In the genomic region with DNA sequence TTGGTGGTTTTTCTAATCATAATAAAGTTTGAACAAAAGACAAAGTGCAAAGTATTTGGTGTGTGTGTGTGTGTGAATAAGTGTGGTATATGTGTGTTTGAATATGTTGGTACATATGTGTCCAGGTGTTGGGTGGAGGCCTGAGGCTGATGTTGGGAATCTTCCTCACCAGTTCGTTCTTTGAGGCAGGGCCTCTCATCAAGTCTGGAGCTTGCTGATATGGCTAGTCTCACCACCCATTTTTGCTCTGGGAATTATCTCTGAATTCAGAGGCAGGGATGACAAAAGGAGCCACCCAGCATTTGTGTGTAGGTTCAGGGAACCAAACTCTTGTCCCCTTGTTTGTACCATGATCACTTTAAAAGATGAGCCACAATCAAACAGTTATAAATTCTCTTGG, we compare ENCODE assay signal across 21 mouse cellular contexts. TPM values are rescaled to one million over a fixed set of nuclear protein-coding genes. Genes with fewer than 3 reads are reported as not detected.
A peak's percentile ranks its signal among the peaks of the same experiment; 100 is the strongest.
DNase-seq lines count a peak whose midpoint lies in the region; ATAC-seq lines count a peak whose summit lies in the region.
"Had no signal": no experiment of that assay in that cellular context is flagged by ENCODE, and none has a peak within 500 bp of the region (broad histone marks: within the 10 kb centered on the region; RNA-seq: fewer than 3 reads in every experiment).

No protein-coding gene starts in this region.

- no peak overlapping the region for H3K4me2 ChIP-seq in liver, embryonic 11.5 days
- no peak overlapping the region for H3K4me2 ChIP-seq in liver, embryonic 15.5 days
- H3K4me2 ChIP-seq: forebrain, embryonic 15.5 days; heart, embryonic 11.5 days; heart, embryonic 15.5 days; hindbrain, embryonic 13.5 days had no signal

- intact Hi-C loops in left cerebral cortex, postnatal 14 days (cut with DNase I): no loop called here

- WGBS in liver, embryonic 11.5 days: 42% methylated on average over 1 of the region's 1 CpGs
- 21% methylated on average over 1 of the region's 1 CpGs for WGBS in liver, embryonic 15.5 days (ENCODE audit: insufficient replicate concordance)

- 0 out of 2 replicates have a peak overlapping the region, but pooled peaks have one; percentile 15 for H3K27ac ChIP-seq in liver, embryonic 11.5 days (ENCODE audit: low read depth, low read length)
- H3K27ac ChIP-seq in liver, embryonic 15.5 days (replicated peaks): 0 out of 2 replicates have a peak overlapping the region, but pooled peaks have one; percentile 53
- H3K27ac ChIP-seq: embryonic facial prominence, embryonic 10.5 days; forebrain, embryonic 15.5 days; heart, adult 2 months; heart, embryonic 15.5 days; hindbrain, embryonic 13.5 days had no signal

- H3K9ac ChIP-seq in liver, embryonic 11.5 days (ENCODE audit: low read depth, low read length): no peak overlapping the region
- no peak overlapping the region for H3K9ac ChIP-seq in liver, embryonic 15.5 days
- H3K9ac ChIP-seq: forebrain, embryonic 15.5 days; heart, embryonic 15.5 days; hindbrain, embryonic 13.5 days had no signal

- no peaks in the 10 kb centered on the region for H3K9me3 ChIP-seq in liver, embryonic 11.5 days (ENCODE audit: control insufficient read depth, low read length)
- H3K9me3 ChIP-seq in liver, embryonic 15.5 days (replicated peaks): no peaks in the 10 kb centered on the region
- H3K9me3 ChIP-seq: embryonic facial prominence, embryonic 10.5 days; forebrain, embryonic 15.5 days; heart, embryonic 15.5 days; hindbrain, embryonic 13.5 days had no signal

- H3K4me1 ChIP-seq in liver, embryonic 11.5 days (replicated peaks; ENCODE audit: control insufficient read depth, insufficient read depth, low read length): peaks cover 13% of the 10 kb centered on the region
- H3K4me1 ChIP-seq in liver, embryonic 15.5 days (replicated peaks): peaks cover 39% of the 10 kb centered on the region
- H3K4me1 ChIP-seq: embryonic facial prominence, embryonic 10.5 days; forebrain, embryonic 15.5 days; heart, embryonic 15.5 days; hindbrain, embryonic 13.5 days had no signal

- ATAC-seq in liver, embryonic 11.5 days (replicated peaks; ENCODE audit: low FRiP score): peak; percentile 58
- ATAC-seq in liver, embryonic 15.5 days (ENCODE audit: insufficient read depth): peak; percentile 55
- ATAC-seq in megakaryocyte-erythroid progenitor cell, adult 5-6 weeks (replicated peaks; ENCODE audit: low FRiP score, low TSS enrichment, poor library complexity, severe bottlenecking): peak; percentile 38; the same call in 1 of the 2 replicates
- ATAC-seq: forebrain, embryonic 15.5 days had no signal

- no peak overlapping the region for H3K4me3 ChIP-seq in liver, embryonic 11.5 days (ENCODE audit: low read depth, low read length)
- no peak overlapping the region for H3K4me3 ChIP-seq in liver, embryonic 15.5 days (replicated peaks)
- H3K4me3 ChIP-seq: embryonic facial prominence, embryonic 10.5 days; forebrain, embryonic 15.5 days; heart, adult 2 months; heart, embryonic 15.5 days; hindbrain, embryonic 13.5 days had no signal

- no peaks in the 10 kb centered on the region for H3K27me3 ChIP-seq in liver, embryonic 11.5 days (replicated peaks; ENCODE audit: control insufficient read depth, insufficient read depth, low read length)
- no peaks in the 10 kb centered on the region for H3K27me3 ChIP-seq in liver, embryonic 15.5 days
- H3K27me3 ChIP-seq: forebrain, embryonic 15.5 days; heart, embryonic 15.5 days; hindbrain, embryonic 13.5 days had no signal

- DNase-seq in c-Kit-positive CD71-positive TER-119-positive erythroid progenitor cells, embryonic 14.5 days (ENCODE audit: low spot score): peak; percentile 59
- no peak for DNase-seq in liver, embryonic 11.5 days (ENCODE audit: low spot score)
- no peak for DNase-seq in thymus, postnatal 25 days
- DNase-seq in left cerebral cortex, postnatal 14 days (ENCODE audit: low spot score in 2 of 2): no peak
- DNase-seq in retina, embryonic 14.5 days (ENCODE audit: low spot score): no peak
- DNase-seq: adrenal gland, adult 8-10 months; adrenal gland, postnatal 36 days; cerebellum, adult 2 months; cerebellum, postnatal 10 days; gastrocnemius, postnatal 14 days; heart, adult 2 months; heart, postnatal 14 days had no signal

- H3K36me3 ChIP-seq in liver, embryonic 11.5 days (ENCODE audit: control insufficient read depth, insufficient read depth, low read length): no peaks in the 10 kb centered on the region
- H3K36me3 ChIP-seq in liver, embryonic 15.5 days (replicated peaks): no peaks in the 10 kb centered on the region
- H3K36me3 ChIP-seq: heart, embryonic 15.5 days had no signal

RNA-seq across cellular contexts. Expression of gene Zfp446, which starts 8.1 kb away (rescaled TPM):
- 6.9 and 7.0 TPM in 2 replicates for polyA plus RNA-seq in liver, embryonic 11.5 days (2014; fragmentation: Nextera tagmentation; extraction: Ambion mirVana)
- polyA plus RNA-seq in liver, embryonic 15.5 days (2015; fragmentation: Nextera tagmentation; extraction: Ambion mirVana): 2.2 and 2.6 TPM in 2 replicates
- 6.1 and 9.0 TPM in 2 replicates for total RNA-seq in megakaryocyte-erythroid progenitor cell, adult 5-6 weeks (2014; fragmentation: Nextera tagmentation)
- total RNA-seq in megakaryocyte-erythroid progenitor cell, adult 5-6 weeks (2017): 1.6 and 1.9 TPM in 2 replicates
- 1 to 10 TPM; 7.1 to 8.5 TPM for total RNA-seq in left cerebral cortex, postnatal 14 days (2021)

RNA-seq across cellular contexts. Expression of gene Slc27a5, which starts 12.3 kb away (rescaled TPM):
- 0.52 and 1.1 TPM in 2 replicates for polyA plus RNA-seq in liver, embryonic 11.5 days (2014; fragmentation: Nextera tagmentation; extraction: Ambion mirVana)
- polyA plus RNA-seq in liver, embryonic 15.5 days (2015; fragmentation: Nextera tagmentation; extraction: Ambion mirVana): 17.2 and 22.1 TPM in 2 replicates
- not detected in 2 replicates for total RNA-seq in megakaryocyte-erythroid progenitor cell, adult 5-6 weeks (2014; fragmentation: Nextera tagmentation)
- total RNA-seq in megakaryocyte-erythroid progenitor cell, adult 5-6 weeks (2017): not detected in 2 replicates
- not detected for total RNA-seq in left cerebral cortex, postnatal 14 days (2021)
- total RNA-seq: gastrocnemius, postnatal 14 days; heart, adult 2 months; heart, postnatal 14 days; hematopoietic stem cell, adult 5-6 weeks had no signal
- polyA plus RNA-seq: embryonic facial prominence, embryonic 10.5 days; embryonic facial prominence, embryonic 14.5 days; heart, embryonic 11.5 days; heart, embryonic 15.5 days had no signal

RNA-seq across cellular contexts. Expression of gene Trim28, which starts 13.2 kb away (rescaled TPM):
- polyA plus RNA-seq in liver, embryonic 11.5 days (2014; fragmentation: Nextera tagmentation; extraction: Ambion mirVana): 339 and 346 TPM in 2 replicates
- 75.3 and 89.4 TPM in 2 replicates for polyA plus RNA-seq in liver, embryonic 15.5 days (2015; fragmentation: Nextera tagmentation; extraction: Ambion mirVana)
- total RNA-seq in megakaryocyte-erythroid progenitor cell, adult 5-6 weeks (2014; fragmentation: Nextera tagmentation): 654 and 831 TPM in 2 replicates
- total RNA-seq in megakaryocyte-erythroid progenitor cell, adult 5-6 weeks (2017): 556 and 566 TPM in 2 replicates
- 100 to 1,000 TPM; 218 to 223 TPM for total RNA-seq in left cerebral cortex, postnatal 14 days (2021)

RNA-seq across cellular contexts. Expression of gene Zfp324, which starts 20.1 kb away (rescaled TPM):
- 6.6 and 7.7 TPM in 2 replicates for polyA plus RNA-seq in liver, embryonic 11.5 days (2014; fragmentation: Nextera tagmentation; extraction: Ambion mirVana)
- polyA plus RNA-seq in liver, embryonic 15.5 days (2015; fragmentation: Nextera tagmentation; extraction: Ambion mirVana): 2.5 and 2.7 TPM in 2 replicates
- total RNA-seq in megakaryocyte-erythroid progenitor cell, adult 5-6 weeks (2014; fragmentation: Nextera tagmentation): 3.7 and 4.3 TPM in 2 replicates
- total RNA-seq in megakaryocyte-erythroid progenitor cell, adult 5-6 weeks (2017): 3.1 and 7.7 TPM in 2 replicates
- total RNA-seq in left cerebral cortex, postnatal 14 days (2021): 10 to 100 TPM; 13.4 to 13.6 TPM

RNA-seq across cellular contexts. Expression of gene Zbtb45, which starts 24.1 kb away (rescaled TPM):
- polyA plus RNA-seq in liver, embryonic 11.5 days (2014; fragmentation: Nextera tagmentation; extraction: Ambion mirVana): 27.5 and 27.9 TPM in 2 replicates
- polyA plus RNA-seq in liver, embryonic 15.5 days (2015; fragmentation: Nextera tagmentation; extraction: Ambion mirVana): 11.8 and 13.3 TPM in 2 replicates
- 14.0 and 30.8 TPM in 2 replicates for total RNA-seq in megakaryocyte-erythroid progenitor cell, adult 5-6 weeks (2014; fragmentation: Nextera tagmentation)
- 5.1 and 9.2 TPM in 2 replicates for total RNA-seq in megakaryocyte-erythroid progenitor cell, adult 5-6 weeks (2017)
- total RNA-seq in left cerebral cortex, postnatal 14 days (2021): 10 to 100 TPM; 33.3 to 35.6 TPM
